Mouse (Mus musculus) bone marrow, adult 2 months (tissue): ENCODE data around the gene Hivep3. TPM values are rescaled to one million over a fixed set of nuclear protein-coding genes. Genes with fewer than 3 reads are reported as not detected.

Experiments used
- H3K27ac ChIP-seq: fragments of 200-500 bp; 2 replicates; pipeline ENCODE4 v1.5.1; 2012; ENCODE audit warnings: low read depth, mild to moderate bottlenecking, control low read depth, inconsistent platforms, low read length; ENCODE audit not compliant: control insufficient read depth, poor library complexity, insufficient read depth
- H3K4me1 ChIP-seq: fragments of 200-500 bp; 2 replicates; pipeline ENCODE4 v1.6.1; 2011; ENCODE audit warnings: low read length; ENCODE audit not compliant: control insufficient read depth, insufficient read depth
- H3K4me3 ChIP-seq: fragments of 200-500 bp; replicated peaks from 2 replicates; pipeline ENCODE3; 2011; ENCODE audit warnings: mild to moderate bottlenecking, low read depth, low read length, control low read depth; ENCODE audit not compliant: control insufficient read depth
- CTCF ChIP-seq: fragments of 200-500 bp; IDR thresholded peaks from 2 replicates; pipeline ENCODE4 v1.5.1; 2011; ENCODE audit warnings: low read length, control low read depth; ENCODE audit not compliant: control insufficient read depth, insufficient read depth
- POLR2A ChIP-seq: fragments of 200-500 bp; IDR thresholded peaks from 2 replicates; pipeline ENCODE4 v1.6.1; 2011; ENCODE audit warnings: low read depth, mild to moderate bottlenecking, control low read depth, low read length, borderline replicate concordance; ENCODE audit not compliant: control insufficient read depth
- WGBS: fragments of 180-500 bp; shearing (Covaris S2); methylation state at CpG from one replicate; pipeline ENCODE4 v1.1.7; 2018; 5-methylcytosine and 5-hydroxymethylcytosine counted together
- polyA plus RNA-seq: library from polyadenylated mRNA; stranded (reverse); fragments of >200 nt; gene quantifications from 2 replicates; pipeline ENCODE4 v1.2.4, GENCODE M21; 2011; ENCODE audit warnings: low replicate concordance; ENCODE audit not compliant: missing spikeins, insufficient read depth, insufficient read length

Hivep3 gene
- polyA plus RNA-seq, 1 experiment, result 7.3 TPM

GRCm38 (mm10) chr4:120000881-120001280 lies 267.3 kb downstream of the Hivep3 start:
- 82% methylated on average over 7 of the region's 7 CpGs for WGBS
- TF ChIP-seq POLR2A, result no peak
- TF ChIP-seq CTCF, result no peak
- Histone ChIP-seq H3K4me1 (peaks cover 1% of the 10 kb centered on the region; the same call in 1 of the 2 replicates), H3K4me3 (no peak overlapping the region), H3K27ac (no peak overlapping the region)

- TF ChIP-seq POLR2A (no peak), CTCF (0 out of 2 replicates have a peak, but pooled peaks have one; percentile 29)
- peaks cover 1% of the 10 kb centered on the region; the same call in 1 of the 2 replicates for H3K4me1 ChIP-seq
- no peak overlapping the region for H3K4me3 ChIP-seq
- no peak overlapping the region for H3K27ac ChIP-seq
- 57% methylated on average over 3 of the region's 3 CpGs for WGBS
Observed at GRCm38 (mm10) chr4:120003006-120003405, 269.4 kb downstream of the Hivep3 start.

GRCm38 (mm10) chr4:120006046-120006445 lies 272.5 kb downstream of the Hivep3 start:
- H3K4me1 ChIP-seq, result peaks cover 1% of the 10 kb centered on the region; the same call in 1 of the 2 replicates
- WGBS, result 47% methylated on average over 6 of the region's 6 CpGs
- TF ChIP-seq CTCF (no peak), POLR2A (no peak)

GRCm38 (mm10) chr4:120007889-120008288 lies 274.3 kb downstream of the Hivep3 start:
- 12% methylated on average over 3 of the region's 3 CpGs for WGBS
- Histone ChIP-seq H3K27ac (no peak overlapping the region), H3K4me1 (peaks cover 1% of the 10 kb centered on the region; the same call in 1 of the 2 replicates), H3K4me3 (no peak overlapping the region)
- TF ChIP-seq CTCF (no peak), POLR2A (no peak)

More at GRCm38 (mm10) chr4:120006046-120006445, 272.5 kb downstream of the Hivep3 start:
- Histone ChIP-seq H3K27ac (no peak overlapping the region), H3K4me3 (no peak overlapping the region)

- no peak overlapping the region for H3K4me3 ChIP-seq
- no peak overlapping the region for H3K27ac ChIP-seq
- 57% methylated on average over 2 of the region's 2 CpGs for WGBS
- TF ChIP-seq POLR2A (no peak), CTCF (no peak)
- peaks cover 1% of the 10 kb centered on the region; the same call in 1 of the 2 replicates for H3K4me1 ChIP-seq
Observed at GRCm38 (mm10) chr4:120009151-120009550, 275.6 kb downstream of the Hivep3 start.

GRCm38 (mm10) chr4:120011788-120012187 lies 278.2 kb downstream of the Hivep3 start:
- 13% methylated on average over 10 of the region's 10 CpGs for WGBS
- TF ChIP-seq CTCF, result no peak
- TF ChIP-seq POLR2A, result no peak
- Histone ChIP-seq H3K4me3 (no peak overlapping the region), H3K4me1 (peaks cover under 1% of the 10 kb centered on the region), H3K27ac (no peak overlapping the region)

- 83% methylated on average over 1 of the region's 1 CpGs for WGBS
- Histone ChIP-seq H3K4me3 (no peak overlapping the region), H3K4me1 (peaks cover 3% of the 10 kb centered on the region), H3K27ac (no peak overlapping the region)
- TF ChIP-seq POLR2A (no peak), CTCF (no peak)
Observed at GRCm38 (mm10) chr4:120012891-120013290, 279.3 kb downstream of the Hivep3 start.

GRCm38 (mm10) chr4:120018426-120018825 lies 284.8 kb downstream of the Hivep3 start:
- Histone ChIP-seq H3K4me3 (no peak overlapping the region), H3K27ac (no peak overlapping the region), H3K4me1 (peaks cover 3% of the 10 kb centered on the region)
- 74% methylated on average over 5 of the region's 5 CpGs for WGBS
- TF ChIP-seq POLR2A, result no peak
- no peak for TF ChIP-seq CTCF

- 44% methylated on average over 3 of the region's 3 CpGs for WGBS
- no peak overlapping the region for H3K4me3 ChIP-seq
- no peak overlapping the region for H3K27ac ChIP-seq
- H3K4me1 ChIP-seq, result no peaks in the 10 kb centered on the region
- TF ChIP-seq CTCF (no peak), POLR2A (no peak)
Observed at GRCm38 (mm10) chr4:120022392-120022791, 288.8 kb downstream of the Hivep3 start.

GRCm38 (mm10) chr4:120023221-120023840 lies 289.7 kb downstream of the Hivep3 start:
- Histone ChIP-seq H3K27ac (no peak overlapping the region), H3K4me1 (no peaks in the 10 kb centered on the region), H3K4me3 (no peak overlapping the region)
- 78% methylated on average over 4 of the region's 4 CpGs for WGBS
- TF ChIP-seq POLR2A, result no peak
- no peak for TF ChIP-seq CTCF
